Mouse (Mus musculus) neural tube, embryonic 13.5 days (tissue): Measurements from ENCODE around the gene Zc3h10. TPM values are rescaled to one million over a fixed set of nuclear protein-coding genes. Genes with fewer than 3 reads are reported as not detected.
A peak's percentile ranks its signal among the peaks of the same experiment; 100 is the strongest.

Experiments used
- ATAC-seq: fragments of 200-750 bp; cut with Nextera tagmentation; 2 replicates; pipeline ENCODE4 v1.8.0; 2017; ENCODE audit warnings: low read depth, mild to moderate bottlenecking, moderate TSS enrichment, moderate library complexity
- H3K27ac ChIP-seq: fragments of 300-500 bp; sonication (generic); replicated peaks from 2 replicates; pipeline ENCODE4 v1.5.1; 2015; ENCODE audit warnings: moderate library complexity, mild to moderate bottlenecking, inconsistent platforms
- H3K27me3 ChIP-seq: fragments of 300-500 bp; sonication (generic); 2 replicates; pipeline ENCODE4 v1.6.1; 2015; ENCODE audit warnings: mild to moderate bottlenecking, inconsistent platforms
- H3K36me3 ChIP-seq: fragments of 300-500 bp; sonication (generic); 2 replicates; pipeline ENCODE4 v1.6.1; 2015; ENCODE audit warnings: mild to moderate bottlenecking, inconsistent platforms
- H3K4me1 ChIP-seq: fragments of 300-500 bp; sonication (generic); replicated peaks from 2 replicates; pipeline ENCODE4 v1.6.1; 2015; ENCODE audit warnings: inconsistent platforms
- H3K4me2 ChIP-seq: fragments of 300-500 bp; sonication (generic); 2 replicates; pipeline ENCODE4 v1.6.1; 2015; ENCODE audit warnings: inconsistent platforms, mild to moderate bottlenecking, moderate library complexity
- H3K4me3 ChIP-seq: fragments of 300-500 bp; sonication (generic); 2 replicates; pipeline ENCODE4 v1.5.1; 2015; ENCODE audit warnings: mild to moderate bottlenecking, inconsistent platforms
- H3K9ac ChIP-seq: fragments of 300-500 bp; sonication (generic); 2 replicates; pipeline ENCODE4 v1.6.1; 2015; ENCODE audit warnings: moderate library complexity, mild to moderate bottlenecking, inconsistent platforms
- H3K9me3 ChIP-seq: fragments of 300-500 bp; sonication (generic); 2 replicates; pipeline ENCODE4 v1.6.1; 2016; ENCODE audit warnings: inconsistent platforms
- WGBS: fragments of 180-500 bp; shearing (Covaris S2); methylation state at CpG from one replicate; pipeline ENCODE4 v1.1.7; 2015; 5-methylcytosine and 5-hydroxymethylcytosine counted together
- polyA plus RNA-seq: library from polyadenylated mRNA; unstranded; fragments of >200 nt; fragmentation: Nextera tagmentation; extraction: Ambion mirVana; gene quantifications from 2 replicates; pipeline ENCODE4 v1.2.1, GENCODE M21; 2015

Zc3h10 gene
- polyA plus RNA-seq, 1 experiment from 2014 or later = 19.9 TPM

DNA sequence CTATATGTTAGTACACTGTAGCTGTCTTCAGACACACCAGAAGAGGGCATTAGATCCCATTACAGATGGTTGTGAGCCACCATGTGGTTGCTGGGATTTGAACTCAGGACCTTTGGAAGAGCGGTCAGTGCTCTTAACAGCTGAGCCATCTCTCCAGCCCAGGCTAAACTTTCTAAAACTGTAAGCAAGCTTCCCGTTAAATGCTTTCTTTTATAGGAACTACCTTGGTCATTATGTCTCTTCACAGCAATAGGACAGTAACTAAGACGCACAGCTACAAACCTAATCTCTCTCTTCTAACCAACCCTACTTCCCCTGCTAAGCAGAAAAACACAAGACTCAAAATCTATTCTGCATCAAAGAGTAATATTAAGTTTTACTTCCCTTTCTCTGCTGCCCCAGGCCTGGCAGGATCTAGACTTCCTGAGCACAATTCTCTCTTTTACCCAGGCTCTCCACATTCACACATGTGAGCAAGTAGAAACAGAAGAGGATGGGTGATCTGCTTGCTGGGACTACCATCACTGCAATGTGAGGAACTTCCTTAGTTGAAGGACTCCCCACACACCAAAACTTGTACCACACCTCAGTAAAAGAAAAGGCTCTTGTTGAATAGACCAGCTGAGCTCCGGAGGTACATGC is 11.8 kb downstream of the Zc3h10 start:
- H3K9ac ChIP-seq = peak overlapping the region; percentile 50
- no peaks in the 10 kb centered on the region for H3K27me3 ChIP-seq
- H3K4me2 ChIP-seq = peak overlapping the region; percentile 46
- 0 out of 2 replicates have a peak, but pooled peaks cover 5% of the 10 kb centered on the region for H3K4me1 ChIP-seq
- WGBS = 77% methylated on average over 4 of the region's 4 CpGs
- ATAC-seq = no peak
- H3K4me3 ChIP-seq = peak overlapping the region; percentile 15; the same call in 1 of the 2 replicates
- H3K9me3 ChIP-seq = no peaks in the 10 kb centered on the region
- H3K36me3 ChIP-seq = no peaks in the 10 kb centered on the region
- no peak overlapping the region for H3K27ac ChIP-seq

DNA sequence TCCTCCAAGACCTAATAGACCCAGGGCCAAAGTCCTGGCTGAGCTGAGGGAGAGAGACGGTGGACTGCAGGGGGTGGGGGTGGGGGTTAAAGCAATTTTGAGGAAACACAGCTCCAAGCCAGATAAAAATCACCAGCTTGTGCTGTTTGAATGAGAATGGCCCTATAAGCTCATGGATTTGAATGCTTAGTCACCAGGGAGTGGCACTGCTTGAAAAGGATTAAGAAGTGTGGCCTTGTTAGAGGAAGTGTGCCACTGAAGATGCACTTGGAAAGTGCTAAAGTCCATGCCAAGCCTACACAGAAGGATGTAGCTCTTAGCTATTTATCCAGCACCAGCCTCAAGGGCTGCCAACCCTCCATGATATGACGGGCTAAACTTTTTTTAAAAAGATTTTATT is 12.4 kb downstream of the Zc3h10 start:
- Histone ChIP-seq H3K4me2 (no peak overlapping the region), H3K27ac (no peak overlapping the region)
- no peak for ATAC-seq

DNA sequence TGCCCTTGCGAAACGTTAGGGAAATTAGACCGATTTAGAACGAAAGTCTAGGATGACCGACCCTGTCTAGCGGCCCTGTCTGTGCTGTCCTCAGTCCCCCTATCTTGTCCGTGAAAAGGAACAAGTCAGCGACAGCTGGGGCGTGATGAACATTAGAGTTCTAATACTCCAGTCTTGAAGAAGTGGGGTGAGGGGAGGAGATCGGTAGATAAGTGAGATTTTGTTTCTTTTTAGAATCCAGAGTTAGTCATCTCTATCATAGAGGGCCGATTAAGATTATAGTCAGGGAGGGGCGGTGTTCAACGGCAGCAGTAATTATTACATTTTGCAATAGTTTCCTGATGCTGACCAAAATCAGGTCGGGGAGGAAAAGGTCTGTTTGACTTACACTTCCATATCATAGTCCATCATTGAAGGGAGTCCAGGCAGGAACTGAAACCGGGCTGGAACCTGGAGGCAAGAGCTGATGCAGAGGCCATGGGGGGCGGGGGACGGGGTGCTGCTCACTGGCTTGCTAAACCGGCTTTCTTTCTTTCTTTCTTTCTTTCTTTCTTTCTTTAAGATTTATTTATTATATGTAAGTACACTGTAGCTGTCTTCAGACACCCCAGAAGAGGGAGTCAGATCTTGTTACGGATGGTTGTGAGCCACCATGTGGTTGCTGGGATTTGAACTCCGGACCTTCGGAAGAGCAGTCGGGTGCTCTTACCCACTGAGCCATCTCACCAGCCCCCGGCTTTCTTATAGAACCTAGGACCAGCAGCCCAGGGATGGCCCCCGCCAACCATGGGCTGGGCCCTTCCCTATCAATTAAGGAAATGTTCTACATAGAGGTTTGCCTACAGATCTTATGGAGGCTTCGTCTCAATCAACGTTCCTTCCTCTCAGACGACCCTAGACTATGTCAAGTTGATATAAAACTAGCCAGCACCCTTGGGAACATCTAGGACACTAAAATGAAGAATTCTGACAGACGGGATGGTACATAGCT is 20.9 kb downstream of the Zc3h10 start:
- Histone ChIP-seq H3K4me2 (peak overlapping the region; percentile 99), H3K9ac (peak overlapping the region; percentile 81), H3K27me3 (peaks cover 9% of the 10 kb centered on the region), H3K27ac (no peak overlapping the region), H3K4me1 (peaks cover 19% of the 10 kb centered on the region), H3K9me3 (no peaks in the 10 kb centered on the region), H3K36me3 (no peaks in the 10 kb centered on the region), H3K4me3 (peak overlapping the region; percentile 76)
- 0 out of 2 replicates have a peak, but pooled peaks have one; percentile 23 for ATAC-seq
- WGBS = 29% methylated on average over 28 of the region's 28 CpGs

More for the DNA sequence above, 12.4 kb downstream of the Zc3h10 start:
- H3K9me3 ChIP-seq = no peaks in the 10 kb centered on the region
- H3K9ac ChIP-seq = no peak overlapping the region
- 86% methylated on average over 2 of the region's 2 CpGs for WGBS
- H3K27me3 ChIP-seq = no peaks in the 10 kb centered on the region
- H3K36me3 ChIP-seq = no peaks in the 10 kb centered on the region
- H3K4me3 ChIP-seq = no peak overlapping the region
- 0 out of 2 replicates have a peak, but pooled peaks cover 5% of the 10 kb centered on the region for H3K4me1 ChIP-seq

DNA sequence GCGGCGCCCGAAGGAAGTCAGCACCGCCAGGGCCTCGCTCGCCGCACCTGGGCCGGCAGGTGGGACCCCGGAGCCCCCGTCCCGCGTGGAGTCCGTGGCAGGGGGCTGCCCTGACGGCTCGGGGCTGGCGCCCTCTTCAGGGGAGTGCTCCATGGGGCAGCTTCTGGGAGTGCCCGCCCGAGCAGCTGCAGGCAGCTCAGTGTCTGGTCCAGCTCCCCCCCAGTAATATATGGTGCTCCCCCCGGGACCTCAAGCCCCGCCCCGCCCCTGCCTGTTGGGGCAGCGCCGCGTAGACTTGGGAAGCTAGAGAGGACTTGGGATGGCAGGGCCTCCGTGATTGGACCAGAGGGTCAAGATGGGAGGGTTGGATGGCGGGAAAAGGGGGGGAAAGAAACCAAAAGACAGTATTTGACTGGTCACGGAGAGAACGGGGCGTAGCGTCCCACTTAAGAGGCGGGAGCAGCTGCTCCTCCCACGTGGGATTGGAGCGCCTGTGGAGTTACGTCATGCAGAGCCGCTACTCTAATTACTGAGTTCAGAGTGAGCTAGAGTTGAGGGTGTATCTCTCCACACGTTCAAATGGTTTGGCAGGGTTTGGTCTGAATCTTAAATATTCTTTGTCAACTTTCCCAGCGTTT is 21.8 kb downstream of the Zc3h10 start, which contains the start of gene Esyt1:
Gene Esyt1 (minus strand): TSS at position 201 of the 638 bp plus-strand sequence.
- Histone ChIP-seq H3K27me3 (peaks cover 9% of the 10 kb centered on the region), H3K9me3 (no peaks in the 10 kb centered on the region), H3K36me3 (0 out of 2 replicates have a peak, but pooled peaks cover 4% of the 10 kb centered on the region), H3K4me2 (peak within 1 kb of the TSS; percentile 99), H3K4me1 (peaks cover 19% of the 10 kb centered on the region), H3K9ac (peak within 1 kb of the TSS; percentile 81), H3K4me3 (peak within 1 kb of the TSS; percentile 76), H3K27ac (peak within 1 kb of the TSS; percentile 80)
- peak; percentile 94 for ATAC-seq
- WGBS = under 1% methylated on average over 37 of the region's 37 CpGs

DNA sequence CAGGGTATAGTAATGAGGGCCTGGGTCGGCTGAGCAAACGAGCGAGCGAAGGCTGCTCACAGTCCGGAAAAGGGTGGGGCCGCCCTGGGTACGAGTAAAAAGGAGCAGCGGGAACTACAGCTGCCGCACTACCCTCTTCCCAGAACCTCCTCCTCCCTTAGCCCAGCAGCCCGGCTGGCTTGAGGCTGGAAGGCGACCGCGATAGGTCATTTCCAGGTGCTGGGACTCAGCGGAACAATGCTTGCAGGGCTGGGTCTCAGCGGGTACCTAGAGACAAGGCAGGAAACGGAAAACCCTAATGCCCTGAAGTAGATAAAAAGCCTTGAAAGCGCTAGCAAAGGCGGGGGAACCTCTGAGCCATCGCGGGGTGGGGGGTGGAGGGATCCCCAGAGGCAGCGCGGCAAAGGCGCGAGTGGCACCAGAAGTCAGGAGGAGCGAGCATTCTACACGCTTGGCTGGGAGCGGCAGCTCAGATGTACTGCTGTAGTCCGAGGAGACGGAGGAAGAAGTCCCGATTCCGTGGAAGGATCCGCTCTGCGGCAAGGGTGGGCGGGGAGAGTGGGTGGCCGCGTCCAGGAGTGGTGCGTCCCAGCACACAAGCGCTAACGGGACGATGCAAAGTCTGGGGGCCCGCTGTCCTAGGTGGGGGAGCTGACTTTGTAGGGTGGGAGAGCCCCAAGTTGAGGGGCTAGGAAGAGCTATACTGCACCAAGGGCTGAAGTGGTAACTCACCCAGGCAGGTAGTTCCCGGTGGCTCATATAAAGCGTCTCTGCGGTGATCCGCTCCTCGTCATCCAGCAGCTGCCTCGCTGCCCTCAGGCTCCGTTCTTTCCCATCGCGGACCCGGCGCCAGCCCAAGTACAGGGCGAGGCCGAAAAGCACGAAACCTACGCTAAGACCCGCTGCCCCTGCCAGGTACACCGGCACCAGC is 22.6 kb downstream of the Zc3h10 start:
- peaks cover 19% of the 10 kb centered on the region for H3K4me1 ChIP-seq
- H3K36me3 ChIP-seq = peaks cover 12% of the 10 kb centered on the region
- H3K4me2 ChIP-seq = peak overlapping the region; percentile 99
- H3K9ac ChIP-seq = peak overlapping the region; percentile 81
- H3K9me3 ChIP-seq = no peaks in the 10 kb centered on the region
- H3K27me3 ChIP-seq = peaks cover 9% of the 10 kb centered on the region
- peak overlapping the region; percentile 76 for H3K4me3 ChIP-seq
- peak overlapping the region; percentile 80 for H3K27ac ChIP-seq
- ATAC-seq = peak; percentile 64
- under 1% methylated on average over 58 of the region's 58 CpGs for WGBS

DNA sequence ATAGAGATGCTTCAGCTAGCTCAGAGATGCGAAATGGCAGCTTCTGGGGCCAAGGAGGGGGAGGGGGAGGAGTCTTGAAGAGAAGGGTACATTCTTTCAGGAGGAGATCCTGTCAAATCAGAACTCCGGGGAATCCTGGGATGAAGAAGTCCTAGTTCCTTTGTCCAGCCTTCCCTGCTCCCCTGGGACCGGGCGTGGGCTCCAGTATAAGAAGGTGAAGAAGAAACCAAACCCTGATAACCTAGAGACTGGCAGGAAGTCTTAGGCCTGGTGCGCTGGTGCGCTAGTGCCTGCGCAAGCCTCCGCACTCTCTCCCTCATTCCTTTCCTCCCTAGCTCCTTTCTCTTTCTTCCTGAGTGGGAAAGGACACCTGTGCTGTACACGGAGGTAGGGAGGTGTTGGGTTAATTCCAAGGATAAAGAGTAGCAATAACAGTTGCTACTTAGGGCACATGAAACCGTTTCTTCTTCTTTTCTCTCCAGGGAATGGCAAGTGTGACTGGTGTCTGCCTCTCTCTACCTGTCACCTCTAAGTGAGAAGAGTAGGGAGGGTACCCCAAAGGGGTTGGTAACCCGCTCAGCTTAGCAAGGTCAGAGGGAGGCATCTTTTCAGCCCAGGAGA is 23.4 kb downstream of the Zc3h10 start:
- H3K4me2 ChIP-seq = peak overlapping the region; percentile 99
- H3K4me3 ChIP-seq = peak overlapping the region; percentile 76
- peak overlapping the region; percentile 81 for H3K9ac ChIP-seq
- no peak for ATAC-seq
- peak overlapping the region; percentile 80 for H3K27ac ChIP-seq
- H3K36me3 ChIP-seq = peaks cover 17% of the 10 kb centered on the region
- WGBS = 6% methylated on average over 11 of the region's 11 CpGs
- peaks cover 19% of the 10 kb centered on the region for H3K4me1 ChIP-seq
- peaks cover 9% of the 10 kb centered on the region for H3K27me3 ChIP-seq
- H3K9me3 ChIP-seq = no peaks in the 10 kb centered on the region

DNA sequence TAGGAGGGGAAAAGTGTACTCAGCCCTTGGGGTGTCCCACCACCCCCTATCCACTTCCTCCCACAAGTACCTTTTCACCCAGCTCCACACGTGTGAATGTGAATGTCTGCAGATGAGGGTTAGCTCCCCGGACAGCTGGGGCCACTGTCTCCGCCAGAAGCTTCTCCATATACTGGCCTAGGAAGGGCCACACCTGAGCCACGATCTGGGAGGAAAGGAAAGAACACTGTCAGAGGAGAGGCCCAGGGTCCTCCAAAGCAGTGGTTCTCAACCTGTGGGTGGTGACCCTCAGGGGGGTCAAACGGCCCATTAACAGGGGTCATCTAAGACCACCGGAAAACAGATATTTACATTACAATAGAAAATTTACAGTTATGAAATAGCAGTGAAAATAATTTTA is 25.2 kb downstream of the Zc3h10 start:
- no peak overlapping the region for H3K27ac ChIP-seq
- H3K9me3 ChIP-seq = no peaks in the 10 kb centered on the region
- peaks cover 26% of the 10 kb centered on the region for H3K36me3 ChIP-seq
- WGBS = 78% methylated on average over 6 of the region's 6 CpGs
- no peak overlapping the region for H3K4me3 ChIP-seq
- ATAC-seq = no peak
- H3K27me3 ChIP-seq = peaks cover 17% of the 10 kb centered on the region
- peaks cover 19% of the 10 kb centered on the region for H3K4me1 ChIP-seq
- H3K9ac ChIP-seq = no peak overlapping the region
- H3K4me2 ChIP-seq = no peak overlapping the region

DNA sequence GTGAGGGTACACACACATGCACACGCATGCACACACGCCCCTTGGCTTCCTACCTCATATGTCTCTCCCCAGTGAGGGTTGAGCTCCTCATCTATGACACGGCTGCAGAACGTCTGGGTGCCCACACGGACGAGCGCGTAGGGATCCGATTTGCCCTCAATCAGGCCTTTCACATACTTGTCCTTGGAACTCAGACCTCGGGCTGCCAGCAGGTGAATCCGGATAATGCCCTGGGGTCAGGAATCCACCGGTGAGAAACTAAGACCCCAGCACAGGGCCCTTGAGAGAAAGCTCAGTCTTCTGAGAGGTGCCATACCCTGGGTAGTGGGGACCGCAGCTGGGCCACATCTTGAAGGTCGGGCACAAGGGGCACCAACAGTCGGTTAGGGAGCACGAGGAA is 27.0 kb downstream of the Zc3h10 start:
- no peak overlapping the region for H3K4me3 ChIP-seq
- no peak overlapping the region for H3K27ac ChIP-seq
- no peak overlapping the region for H3K4me2 ChIP-seq
- peaks cover 35% of the 10 kb centered on the region for H3K27me3 ChIP-seq
- 88% methylated on average over 16 of the region's 16 CpGs for WGBS
- H3K9me3 ChIP-seq = no peaks in the 10 kb centered on the region
- no peak overlapping the region for H3K9ac ChIP-seq
- no peak for ATAC-seq
- H3K4me1 ChIP-seq = peaks cover 11% of the 10 kb centered on the region
- H3K36me3 ChIP-seq = peaks cover 43% of the 10 kb centered on the region

DNA sequence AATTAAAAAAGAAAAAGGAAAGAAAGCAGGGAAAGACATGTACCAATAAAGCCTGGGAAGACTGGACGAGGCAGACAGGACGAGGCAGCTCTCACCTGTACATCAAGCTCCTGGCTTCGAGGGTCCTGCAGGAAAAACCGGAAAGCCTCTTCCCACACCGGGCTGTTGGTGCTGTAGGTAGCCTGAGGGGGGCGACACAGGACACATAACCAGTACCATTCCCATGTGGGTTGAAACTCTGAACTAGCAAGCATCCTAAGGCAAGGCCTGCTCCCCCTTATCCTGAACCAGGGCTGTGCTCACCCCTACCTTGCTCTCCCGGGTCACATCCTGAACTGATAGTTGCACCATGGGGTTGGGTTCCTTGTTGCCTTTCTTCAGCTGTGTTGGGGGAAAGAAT is 28.7 kb downstream of the Zc3h10 start:
- no peak overlapping the region for H3K27ac ChIP-seq
- H3K36me3 ChIP-seq = peaks cover 53% of the 10 kb centered on the region
- no peak overlapping the region for H3K4me3 ChIP-seq
- no peak for ATAC-seq
- H3K4me1 ChIP-seq = peaks cover under 1% of the 10 kb centered on the region; the same call in 1 of the 2 replicates
- no peak overlapping the region for H3K9ac ChIP-seq
- H3K4me2 ChIP-seq = no peak overlapping the region
- no peaks in the 10 kb centered on the region for H3K9me3 ChIP-seq
- WGBS = 71% methylated on average over 7 of the region's 7 CpGs
- peaks cover 29% of the 10 kb centered on the region for H3K27me3 ChIP-seq

DNA sequence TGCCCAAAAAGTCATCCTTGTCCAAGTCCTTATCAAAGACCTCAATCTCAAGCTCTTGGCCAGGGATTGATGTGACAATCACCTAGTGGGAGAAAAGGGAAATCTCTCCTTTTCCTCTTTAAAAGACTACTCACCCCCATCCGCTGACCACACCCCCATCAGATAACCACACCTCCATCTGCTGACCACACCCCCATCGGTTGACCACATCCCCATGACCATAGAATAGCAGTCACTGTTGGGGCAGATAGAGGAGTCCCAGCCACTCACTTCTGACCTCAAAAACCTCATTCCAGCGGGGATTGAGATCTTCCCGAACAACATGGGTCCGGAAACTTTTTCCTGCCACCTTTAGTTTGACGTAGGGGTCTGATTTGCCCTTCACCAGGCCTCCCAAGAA is 30.9 kb downstream of the Zc3h10 start:
- 18% methylated on average over 6 of the region's 6 CpGs for WGBS
- no peak for ATAC-seq
- Histone ChIP-seq H3K9me3 (no peaks in the 10 kb centered on the region), H3K27me3 (peaks cover 29% of the 10 kb centered on the region), H3K4me3 (no peak overlapping the region), H3K36me3 (peaks cover 67% of the 10 kb centered on the region), H3K27ac (no peak overlapping the region), H3K9ac (no peak overlapping the region), H3K4me2 (no peak overlapping the region), H3K4me1 (no peaks in the 10 kb centered on the region)

DNA sequence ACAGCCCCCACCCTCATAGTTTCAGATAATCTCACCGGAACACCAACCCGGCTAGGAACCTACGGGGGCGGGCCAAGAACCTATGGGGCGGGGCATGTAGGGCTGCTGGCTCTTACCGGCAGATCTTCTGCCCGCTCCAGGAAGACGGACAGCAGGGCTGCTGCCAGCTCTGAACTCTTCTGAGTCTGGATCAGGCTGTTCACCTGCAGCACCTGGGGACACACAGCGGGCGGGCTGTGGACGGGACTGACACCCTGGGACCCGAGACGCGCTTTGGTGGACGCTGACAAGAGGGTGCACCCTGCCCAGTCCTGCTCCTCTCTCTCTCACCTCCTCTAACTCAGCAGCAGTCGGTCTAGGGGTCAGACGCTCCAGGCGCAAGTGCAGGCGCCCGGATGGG is 31.5 kb downstream of the Zc3h10 start:
- H3K9ac ChIP-seq = no peak overlapping the region
- no peak overlapping the region for H3K4me3 ChIP-seq
- no peaks in the 10 kb centered on the region for H3K9me3 ChIP-seq
- ATAC-seq = no peak
- WGBS = 23% methylated on average over 20 of the region's 20 CpGs
- H3K27me3 ChIP-seq = peaks cover 29% of the 10 kb centered on the region
- no peaks in the 10 kb centered on the region for H3K4me1 ChIP-seq
- H3K27ac ChIP-seq = no peak overlapping the region
- H3K4me2 ChIP-seq = no peak overlapping the region
- peaks cover 71% of the 10 kb centered on the region for H3K36me3 ChIP-seq
